ENCODE assay signal across 8 mouse cellular contexts in the genomic region with DNA sequence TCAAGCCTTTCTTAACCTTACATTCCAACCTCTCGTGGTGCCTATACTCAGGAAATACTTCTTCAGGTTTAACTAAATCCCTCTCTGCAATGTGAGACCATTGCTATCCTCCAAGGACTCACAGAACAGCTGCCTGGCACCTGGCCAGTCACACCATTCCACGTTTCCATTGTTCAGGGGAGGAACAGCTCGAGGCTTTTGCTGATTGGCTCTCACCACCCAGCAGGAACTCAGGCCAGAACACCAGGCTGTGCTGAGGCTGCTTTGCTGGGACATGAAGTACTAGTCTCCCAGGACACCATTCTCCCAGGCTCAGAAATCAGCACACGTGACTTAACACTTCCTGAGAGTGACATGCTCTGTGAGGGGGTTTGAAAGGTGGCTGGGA.
A peak's percentile ranks its signal among the peaks of the same experiment; 100 is the strongest.
DNase-seq lines count a peak whose midpoint lies in the region; ATAC-seq and TF ChIP-seq lines count a peak whose summit lies in the region.

No protein-coding gene starts in this region.

- H3K4me1 ChIP-seq in forebrain, embryonic 12.5 days = peaks cover 14% of the 10 kb centered on the region
- peaks cover 18% of the 10 kb centered on the region for H3K4me1 ChIP-seq in heart, embryonic 13.5 days
- no peaks in the 10 kb centered on the region for H3K4me1 ChIP-seq in lung, postnatal 0 days (ENCODE audit: insufficient read depth, low read depth, low read length)

- WGBS in forebrain, embryonic 12.5 days = 11% methylated on average over 4 of the region's 4 CpGs
- 4% methylated on average over 4 of the region's 4 CpGs for WGBS in heart, embryonic 13.5 days
- WGBS in lung, postnatal 0 days = 3% methylated on average over 4 of the region's 4 CpGs

- no peaks in the 10 kb centered on the region for H3K27me3 ChIP-seq in forebrain, embryonic 12.5 days
- no peaks in the 10 kb centered on the region for H3K27me3 ChIP-seq in heart, embryonic 13.5 days (replicated peaks)
- H3K27me3 ChIP-seq in lung, postnatal 0 days (replicated peaks; ENCODE audit: insufficient read depth, low read length) = no peaks in the 10 kb centered on the region

- peak; percentile 83 for ATAC-seq in forebrain, embryonic 12.5 days (ENCODE audit: low FRiP score)
- ATAC-seq in heart, embryonic 13.5 days (ENCODE audit: extremely low read depth, insufficient number of reproducible peaks, low FRiP score, low TSS enrichment) = peak; percentile 66; the same call in 1 of the 2 replicates
- peak; percentile 92 for ATAC-seq in lung, postnatal 0 days

- TF ChIP-seq CTCF in lung, postnatal 0 days (IDR thresholded peaks at IDR 0.05) = no peak

- H3K4me2 ChIP-seq in forebrain, embryonic 12.5 days = no peak overlapping the region
- H3K4me2 ChIP-seq in heart, embryonic 13.5 days = no peak overlapping the region
- no peak overlapping the region for H3K4me2 ChIP-seq in lung, postnatal 0 days (replicated peaks; ENCODE audit: low read depth, low read length)

- H3K9me3 ChIP-seq in forebrain, embryonic 12.5 days = no peaks in the 10 kb centered on the region
- H3K9me3 ChIP-seq in heart, embryonic 13.5 days = no peaks in the 10 kb centered on the region
- no peaks in the 10 kb centered on the region for H3K9me3 ChIP-seq in lung, postnatal 0 days (ENCODE audit: low read length)

- DNase-seq in 3134 (ENCODE audit: extremely low read depth, insufficient read length, low spot score) = peak; percentile 37
- DNase-seq in adrenal gland, postnatal 14 days = peak; percentile 69
- DNase-seq in kidney, postnatal 25 days = peak; percentile 18 to 56
- DNase-seq in lung, postnatal 0 days (ENCODE audit: low spot score) = peak; percentile 81
- peak; percentile 19 for DNase-seq in right cerebral cortex, postnatal 14 days
- no peak for DNase-seq in thymus, postnatal 14 days

- H3K4me3 ChIP-seq in forebrain, embryonic 12.5 days (replicated peaks) = no peak overlapping the region
- H3K4me3 ChIP-seq in heart, embryonic 13.5 days = no peak overlapping the region
- no peak overlapping the region for H3K4me3 ChIP-seq in lung, postnatal 0 days (ENCODE audit: low read depth, low read length)

- no peaks in the 10 kb centered on the region for H3K36me3 ChIP-seq in forebrain, embryonic 12.5 days (replicated peaks)
- H3K36me3 ChIP-seq in heart, embryonic 13.5 days = no peaks in the 10 kb centered on the region
- no peaks in the 10 kb centered on the region for H3K36me3 ChIP-seq in lung, postnatal 0 days (ENCODE audit: insufficient read depth, low read length)

- peak; percentile 87 for TF ChIP-seq EP300 in lung, postnatal 0 days (IDR thresholded peaks at IDR 0.05)

- H3K9ac ChIP-seq in forebrain, embryonic 12.5 days = no peak overlapping the region
- no peak overlapping the region for H3K9ac ChIP-seq in heart, embryonic 13.5 days
- H3K9ac ChIP-seq in lung, postnatal 0 days (replicated peaks; ENCODE audit: low read depth) = no peak overlapping the region

- H3K27ac ChIP-seq in forebrain, embryonic 12.5 days = peak overlapping the region; percentile 74
- peak overlapping the region; percentile 70 for H3K27ac ChIP-seq in heart, embryonic 13.5 days (replicated peaks)
- H3K27ac ChIP-seq in lung, postnatal 0 days (ENCODE audit: low read length) = no peak overlapping the region
